Mouse (Mus musculus) heart, postnatal 0 days (tissue): ENCODE measurements around the gene Tgif2. TPM values are rescaled to one million over a fixed set of nuclear protein-coding genes. Genes with fewer than 3 reads are reported as not detected.

Experiments used
- ATAC-seq: fragments of 200-750 bp; cut with Nextera tagmentation; 2 replicates; pipeline ENCODE4 v1.8.0; 2017; ENCODE audit warnings: low read depth, moderate number of reproducible peaks, moderate library complexity; ENCODE audit not compliant: insufficient read depth
- DNase-seq: peaks from one replicate; pipeline ENCODE4 v3.0.0-alpha.2; 2016; ENCODE audit warnings: low spot score
- H3K27ac ChIP-seq: fragments of 300-500 bp; sonication (generic); 2 replicates; pipeline ENCODE4 v1.5.1; 2014; ENCODE audit warnings: low read depth, mild to moderate bottlenecking
- H3K27me3 ChIP-seq: fragments of 300-500 bp; sonication (generic); 2 replicates; pipeline ENCODE4 v1.6.1; 2014; ENCODE audit warnings: low read length, mixed read lengths; ENCODE audit not compliant: control insufficient read depth, insufficient read depth
- H3K36me3 ChIP-seq: fragments of 300-500 bp; sonication (generic); replicated peaks from 2 replicates; pipeline ENCODE4 v1.6.1; 2014; ENCODE audit warnings: low read length, mixed read lengths; ENCODE audit not compliant: control insufficient read depth, insufficient read depth
- H3K4me1 ChIP-seq: fragments of 300-500 bp; sonication (generic); 2 replicates; pipeline ENCODE4 v1.6.1; 2014; ENCODE audit warnings: antibody characterized with exemption; ENCODE audit not compliant: control insufficient read depth, insufficient read depth
- H3K4me2 ChIP-seq: fragments of 300-500 bp; sonication (generic); 2 replicates; pipeline ENCODE4 v1.6.1; 2014; ENCODE audit warnings: low read depth, mild to moderate bottlenecking, low read length, moderate library complexity
- H3K4me3 ChIP-seq: fragments of 300-500 bp; sonication (generic); 2 replicates; pipeline ENCODE4 v1.5.1; 2014; ENCODE audit warnings: low read depth, low read length
- H3K9ac ChIP-seq: fragments of 300-500 bp; sonication (generic); replicated peaks from 2 replicates; pipeline ENCODE4 v1.6.1; 2014; ENCODE audit warnings: low read depth, low read length, mixed read lengths
- H3K9me3 ChIP-seq: fragments of 300-500 bp; sonication (generic); replicated peaks from 2 replicates; pipeline ENCODE4 v1.6.1; 2016; ENCODE audit warnings: low read length; ENCODE audit not compliant: control insufficient read depth
- CTCF ChIP-seq: IDR thresholded peaks from 2 replicates; pipeline ENCODE4 v1.5.1; 2016; ENCODE audit warnings: antibody characterized with exemption, control low read depth, low read depth
- EP300 ChIP-seq: IDR thresholded peaks from 2 replicates; pipeline ENCODE4 v1.6.1; 2016; ENCODE audit warnings: antibody characterized with exemption, low read depth
- WGBS: fragments of 180-500 bp; shearing (Covaris S2); extraction: QIAGEN DNeasy Blood & Tissue Kit; methylation state at CpG from one replicate; pipeline ENCODE4 v1.1.7; 2014; 5-methylcytosine and 5-hydroxymethylcytosine counted together
- polyA plus RNA-seq: library from polyadenylated mRNA; unstranded; fragments of >200 nt; fragmentation: Nextera tagmentation; extraction: Ambion mirVana; gene quantifications from 2 replicates; pipeline ENCODE4 v1.2.1, GENCODE M21; 2015
- total RNA-seq: library from RNA; depleted of rRNA; stranded (reverse); fragments of >200 nt; gene quantifications from 2 replicates; pipeline ENCODE4 v1.2.3, GENCODE M21; 2014; ENCODE audit warnings: low replicate concordance

The Tgif2 gene
- total and polyA plus RNA-seq, 2 experiments from 2014 or later: 14.6 to 19.7 TPM

DNA sequence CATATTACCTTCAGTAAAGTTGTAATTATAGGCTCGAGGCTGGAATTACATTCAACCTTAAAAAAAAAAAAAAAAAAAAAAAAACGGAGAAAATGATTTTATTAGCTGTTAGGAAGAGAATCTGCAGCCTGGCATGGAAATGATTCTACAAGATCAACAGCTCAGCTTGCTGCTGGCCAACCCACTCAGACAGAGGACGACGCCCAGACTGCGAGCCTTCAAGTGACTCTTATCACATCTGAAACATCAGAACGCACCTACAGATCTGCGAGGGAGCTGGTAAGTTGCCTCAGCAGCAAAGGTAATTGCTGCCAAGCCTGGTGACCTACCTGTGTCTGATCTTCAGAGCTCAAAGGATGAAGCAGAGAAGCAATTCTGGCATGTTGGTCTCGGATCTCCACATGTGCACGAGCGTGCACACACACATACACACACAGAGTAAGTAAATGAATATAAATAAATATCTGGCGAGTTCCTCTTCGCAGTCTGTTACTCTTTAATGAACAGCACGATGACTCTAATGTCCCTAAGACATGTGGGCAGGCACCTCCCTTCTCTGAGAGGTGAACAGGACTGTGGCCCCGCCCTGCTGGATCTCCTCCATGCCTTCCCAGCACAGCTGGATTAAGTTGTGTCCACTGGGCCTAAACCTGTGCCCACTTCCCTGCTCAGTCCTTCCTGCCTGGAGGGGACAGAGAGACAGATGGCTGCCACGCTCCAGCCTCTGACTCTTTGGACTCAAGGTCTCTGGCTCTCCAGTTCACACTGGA, 54.9 kb downstream of the Tgif2 start:
- Histone ChIP-seq H3K27me3 (no peaks in the 10 kb centered on the region), H3K4me2 (no peak overlapping the region), H3K27ac (no peak overlapping the region), H3K9me3 (no peaks in the 10 kb centered on the region), H3K9ac (no peak overlapping the region), H3K36me3 (no peaks in the 10 kb centered on the region), H3K4me1 (no peaks in the 10 kb centered on the region), H3K4me3 (no peak overlapping the region)
- no peak for ATAC-seq
- DNase-seq: no peak
- TF ChIP-seq EP300 (no peak), CTCF (no peak)
- 68% methylated on average over 15 of the region's 15 CpGs for WGBS

DNA sequence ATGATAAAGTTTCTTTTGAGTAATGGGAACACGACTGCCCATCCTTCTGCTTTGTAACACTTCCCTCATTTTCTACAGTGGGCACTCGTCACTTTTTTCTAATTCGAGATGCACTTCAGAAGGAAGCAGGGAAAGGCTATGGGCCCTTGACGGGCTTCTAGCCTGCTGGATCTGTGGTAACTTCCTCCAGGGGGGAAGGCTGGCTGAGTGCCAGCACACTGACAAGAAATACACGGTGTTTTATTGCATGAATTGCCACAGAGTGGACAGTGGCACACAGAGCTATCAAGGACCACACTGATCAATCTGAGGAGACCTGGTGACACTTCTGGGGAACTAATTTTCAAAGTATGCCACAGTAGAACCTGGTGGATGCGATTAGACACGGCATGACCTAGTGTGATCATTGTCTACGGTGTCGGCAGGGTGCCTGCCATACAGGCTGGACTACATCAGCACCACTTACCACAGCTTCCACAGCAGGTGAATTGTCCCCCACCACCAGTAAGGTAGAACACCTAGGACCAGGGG, 56.6 kb downstream of the Tgif2 start:
- Histone ChIP-seq H3K4me2 (no peak overlapping the region), H3K36me3 (no peaks in the 10 kb centered on the region), H3K27ac (no peak overlapping the region), H3K27me3 (no peaks in the 10 kb centered on the region), H3K4me1 (no peaks in the 10 kb centered on the region), H3K4me3 (no peak overlapping the region), H3K9me3 (no peaks in the 10 kb centered on the region), H3K9ac (no peak overlapping the region)
- WGBS: 55% methylated on average over 9 of the region's 9 CpGs
- no peak for DNase-seq
- TF ChIP-seq EP300 (no peak), CTCF (no peak)
- ATAC-seq: no peak

DNA sequence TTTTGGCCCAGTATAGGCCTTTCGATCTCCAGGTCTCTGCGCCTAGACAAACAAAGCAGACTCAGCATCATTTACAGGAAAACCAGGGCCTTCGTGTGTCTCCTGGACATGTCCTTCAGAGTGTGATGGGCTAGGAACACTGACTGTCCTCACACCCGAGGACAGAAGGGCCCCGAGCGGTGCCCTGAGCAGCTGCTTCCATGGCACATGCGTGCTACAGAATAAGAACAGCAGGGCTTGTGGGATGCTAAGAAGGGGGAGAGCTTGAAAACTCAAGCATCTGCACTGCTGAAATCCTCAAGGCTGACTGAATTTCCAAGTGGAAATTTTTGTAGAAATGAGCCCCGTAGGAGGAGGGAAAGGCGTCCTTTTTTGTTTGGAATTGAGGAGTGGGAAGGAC, 57.2 kb downstream of the Tgif2 start:
- no peaks in the 10 kb centered on the region for H3K36me3 ChIP-seq
- no peak overlapping the region for H3K4me2 ChIP-seq
- H3K9ac ChIP-seq: no peak overlapping the region
- H3K27me3 ChIP-seq: no peaks in the 10 kb centered on the region
- no peak for TF ChIP-seq EP300
- no peak for TF ChIP-seq CTCF
- no peak overlapping the region for H3K27ac ChIP-seq
- H3K4me1 ChIP-seq: no peaks in the 10 kb centered on the region
- DNase-seq (no peak), ATAC-seq (no peak)
- 83% methylated on average over 9 of the region's 9 CpGs for WGBS
- H3K4me3 ChIP-seq: no peak overlapping the region
- no peaks in the 10 kb centered on the region for H3K9me3 ChIP-seq

DNA sequence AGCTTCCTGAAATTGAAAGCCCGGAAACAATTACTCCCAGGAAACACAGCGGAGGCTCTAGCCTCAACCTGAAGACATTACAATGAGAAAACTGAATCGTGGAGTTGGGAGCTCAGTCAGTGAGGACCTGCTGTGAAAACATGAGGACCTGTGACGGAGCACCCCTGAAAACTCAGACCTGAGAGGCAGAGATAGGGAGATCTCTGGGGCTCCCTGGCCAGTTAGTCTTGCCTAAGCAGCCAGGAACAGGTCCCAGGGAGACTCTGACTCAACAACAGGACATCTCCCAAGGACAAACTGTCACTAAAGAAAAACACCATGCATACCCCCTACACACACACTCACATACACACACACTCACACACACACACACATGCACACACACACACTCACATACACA, 58.6 kb downstream of the Tgif2 start:
- no peaks in the 10 kb centered on the region for H3K9me3 ChIP-seq
- no peak overlapping the region for H3K9ac ChIP-seq
- no peaks in the 10 kb centered on the region for H3K27me3 ChIP-seq
- ATAC-seq (no peak), DNase-seq (no peak)
- H3K27ac ChIP-seq: no peak overlapping the region
- WGBS: 44% methylated on average over 4 of the region's 4 CpGs
- no peak overlapping the region for H3K4me3 ChIP-seq
- no peak overlapping the region for H3K4me2 ChIP-seq
- TF ChIP-seq CTCF (no peak), EP300 (no peak)
- no peaks in the 10 kb centered on the region for H3K4me1 ChIP-seq
- H3K36me3 ChIP-seq: no peaks in the 10 kb centered on the region

DNA sequence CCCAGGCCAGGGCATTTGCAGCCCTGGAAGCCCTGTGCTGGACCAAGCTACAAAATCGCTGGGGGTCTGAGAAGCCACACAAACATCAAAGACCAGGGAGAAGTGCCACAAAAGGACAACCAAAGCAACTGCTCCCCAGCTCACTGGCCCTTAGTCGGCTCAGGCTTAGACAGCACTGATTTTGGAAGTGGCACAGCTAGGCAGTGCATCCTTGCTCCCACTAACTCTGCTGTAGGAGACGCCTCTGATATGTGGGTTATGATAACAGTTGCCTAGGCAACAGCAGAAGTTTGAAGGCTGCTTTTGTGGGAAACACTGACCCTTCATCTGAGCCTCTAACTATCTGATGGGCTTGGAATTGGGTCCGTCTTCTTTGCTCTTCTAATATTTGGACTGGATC, 59.4 kb downstream of the Tgif2 start:
- no peak for ATAC-seq

DNA sequence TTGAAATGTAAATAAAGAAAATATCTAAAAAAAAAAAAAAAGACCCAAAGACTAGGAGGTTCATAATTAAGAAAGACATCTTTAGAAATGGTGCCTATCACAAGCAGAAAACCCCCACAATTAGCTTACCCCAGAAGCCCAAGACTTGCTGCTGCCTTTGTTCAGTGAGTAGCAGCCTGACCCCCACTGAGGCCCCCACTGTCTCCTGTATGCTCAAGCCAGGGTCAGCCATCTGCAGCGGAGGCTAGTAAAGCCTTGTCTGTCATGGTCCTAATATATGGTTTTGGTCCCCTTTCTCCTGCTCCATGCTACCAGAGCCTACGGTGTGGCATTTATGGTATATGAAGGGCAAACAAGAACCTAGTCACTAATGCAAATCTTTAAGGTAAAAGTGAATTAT, 61.5 kb downstream of the Tgif2 start:
- no peak overlapping the region for H3K4me2 ChIP-seq
- TF ChIP-seq CTCF: no peak
- TF ChIP-seq EP300: no peak
- H3K9me3 ChIP-seq: no peaks in the 10 kb centered on the region
- no peaks in the 10 kb centered on the region for H3K4me1 ChIP-seq
- H3K27me3 ChIP-seq: no peaks in the 10 kb centered on the region
- H3K4me3 ChIP-seq: no peak overlapping the region
- WGBS: 88% methylated on average over 2 of the region's 2 CpGs
- no peak for DNase-seq
- no peak overlapping the region for H3K9ac ChIP-seq
- H3K27ac ChIP-seq: no peak overlapping the region
- H3K36me3 ChIP-seq: no peaks in the 10 kb centered on the region
- ATAC-seq: no peak

More for the DNA sequence above, 59.4 kb downstream of the Tgif2 start:
- H3K27me3 ChIP-seq: no peaks in the 10 kb centered on the region
- H3K4me1 ChIP-seq: no peaks in the 10 kb centered on the region
- DNase-seq: no peak
- no peaks in the 10 kb centered on the region for H3K36me3 ChIP-seq
- no peaks in the 10 kb centered on the region for H3K9me3 ChIP-seq
- TF ChIP-seq CTCF (no peak), EP300 (no peak)
- no peak overlapping the region for H3K4me2 ChIP-seq
- 41% methylated on average over 4 of the region's 4 CpGs for WGBS
- no peak overlapping the region for H3K27ac ChIP-seq
- no peak overlapping the region for H3K9ac ChIP-seq
- H3K4me3 ChIP-seq: no peak overlapping the region
